Mouse (Mus musculus) kidney, embryonic 15.5 days (tissue): Measurements from ENCODE around the gene Ovol1. TPM values are rescaled to one million over a fixed set of nuclear protein-coding genes. Genes with fewer than 3 reads are reported as not detected.

ENCODE experiments used
- ATAC-seq: fragments of 200-750 bp; cut with Nextera tagmentation; replicated peaks from 2 replicates; pipeline ENCODE4 v1.8.0; 2017; ENCODE audit warnings: moderate TSS enrichment; ENCODE audit not compliant: low FRiP score
- H3K27ac ChIP-seq: fragments of 300-500 bp; sonication (generic); 2 replicates; pipeline ENCODE4 v1.5.1; 2015; ENCODE audit warnings: mild to moderate bottlenecking, inconsistent platforms
- H3K27me3 ChIP-seq: fragments of 300-500 bp; sonication (generic); 2 replicates; pipeline ENCODE4 v1.6.1; 2015; ENCODE audit warnings: inconsistent platforms
- H3K36me3 ChIP-seq: fragments of 300-500 bp; sonication (generic); 2 replicates; pipeline ENCODE4 v1.6.1; 2015; ENCODE audit warnings: inconsistent platforms
- H3K4me1 ChIP-seq: fragments of 300-500 bp; sonication (generic); 2 replicates; pipeline ENCODE4 v1.6.1; 2015; ENCODE audit warnings: inconsistent platforms
- H3K4me2 ChIP-seq: fragments of 300-500 bp; sonication (generic); 2 replicates; pipeline ENCODE4 v1.6.1; 2015; ENCODE audit warnings: moderate library complexity, mild to moderate bottlenecking, inconsistent platforms
- H3K4me3 ChIP-seq: fragments of 300-500 bp; sonication (generic); replicated peaks from 2 replicates; pipeline ENCODE4 v1.5.1; 2015; ENCODE audit warnings: mild to moderate bottlenecking, inconsistent platforms
- H3K9ac ChIP-seq: fragments of 300-500 bp; sonication (generic); 2 replicates; pipeline ENCODE4 v1.6.1; 2015; ENCODE audit warnings: mild to moderate bottlenecking, inconsistent platforms
- H3K9me3 ChIP-seq: fragments of 300-500 bp; sonication (generic); replicated peaks from 2 replicates; pipeline ENCODE4 v1.6.1; 2016; ENCODE audit warnings: inconsistent platforms
- WGBS: fragments of 180-500 bp; shearing (Covaris S2); methylation state at CpG from one replicate; pipeline ENCODE4 v1.1.7; 2015; ENCODE audit warnings: mixed read lengths; 5-methylcytosine and 5-hydroxymethylcytosine counted together
- polyA plus RNA-seq: library from polyadenylated mRNA; unstranded; fragments of >200 nt; fragmentation: Nextera tagmentation; extraction: Ambion mirVana; gene quantifications from 2 replicates; pipeline ENCODE4 v1.2.1, GENCODE M21; 2015

The Ovol1 gene
- polyA plus RNA-seq, 1 experiment from 2014 or later = 11.3 TPM

DNA sequence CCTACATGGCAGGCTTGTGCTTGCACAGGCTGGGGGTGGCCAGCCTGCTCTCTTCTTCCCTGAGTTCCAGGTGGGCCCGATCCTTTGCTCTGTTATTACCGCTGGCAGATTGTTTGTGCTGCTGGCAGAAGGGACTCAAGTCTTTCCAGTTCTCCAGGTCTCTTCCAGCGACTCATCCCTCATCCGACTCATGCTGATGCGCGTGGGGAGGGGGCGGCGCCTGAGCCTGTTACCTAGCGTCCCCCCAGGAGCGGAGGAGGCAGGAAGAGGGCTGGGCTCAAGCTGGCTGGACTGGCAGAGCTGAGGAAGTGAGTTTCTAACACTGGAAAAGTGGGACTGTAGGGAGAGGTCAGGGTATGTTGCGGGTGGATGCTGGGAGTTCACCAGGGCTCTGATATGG, 16.4 kb downstream of the Ovol1 start:
- Histone ChIP-seq H3K4me2 (no peak overlapping the region), H3K9me3 (no peaks in the 10 kb centered on the region), H3K27ac (no peak overlapping the region), H3K4me1 (peaks cover 18% of the 10 kb centered on the region), H3K36me3 (no peaks in the 10 kb centered on the region), H3K4me3 (no peak overlapping the region), H3K9ac (no peak overlapping the region), H3K27me3 (no peaks in the 10 kb centered on the region)
- ATAC-seq = no peak
- 57% methylated on average over 11 of the region's 11 CpGs for WGBS

DNA sequence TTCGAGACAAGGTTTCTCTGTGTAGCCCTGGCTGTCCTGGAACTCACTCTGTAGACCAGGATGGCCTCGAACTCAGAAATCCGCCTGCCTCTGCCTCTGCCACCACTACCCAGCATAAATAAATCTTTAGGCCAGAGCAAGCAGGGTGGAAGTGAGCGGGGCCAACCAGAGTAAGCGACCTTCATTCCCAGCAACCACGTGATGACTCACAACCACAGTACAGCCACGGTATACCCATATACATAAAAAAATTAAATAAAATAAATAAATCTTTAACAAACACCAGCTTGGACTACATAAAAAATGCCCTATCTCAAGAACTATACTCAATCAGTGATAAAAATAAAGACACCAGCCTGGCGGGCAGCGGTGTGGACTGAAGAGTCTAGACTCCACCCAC, 17.1 kb downstream of the Ovol1 start:
- H3K4me3 ChIP-seq = no peak overlapping the region
- no peaks in the 10 kb centered on the region for H3K36me3 ChIP-seq
- no peaks in the 10 kb centered on the region for H3K9me3 ChIP-seq
- peaks cover 24% of the 10 kb centered on the region for H3K4me1 ChIP-seq
- H3K9ac ChIP-seq = no peak overlapping the region
- WGBS = 88% methylated on average over 9 of the region's 9 CpGs
- H3K4me2 ChIP-seq = no peak overlapping the region
- no peak for ATAC-seq
- H3K27me3 ChIP-seq = no peaks in the 10 kb centered on the region
- H3K27ac ChIP-seq = no peak overlapping the region

DNA sequence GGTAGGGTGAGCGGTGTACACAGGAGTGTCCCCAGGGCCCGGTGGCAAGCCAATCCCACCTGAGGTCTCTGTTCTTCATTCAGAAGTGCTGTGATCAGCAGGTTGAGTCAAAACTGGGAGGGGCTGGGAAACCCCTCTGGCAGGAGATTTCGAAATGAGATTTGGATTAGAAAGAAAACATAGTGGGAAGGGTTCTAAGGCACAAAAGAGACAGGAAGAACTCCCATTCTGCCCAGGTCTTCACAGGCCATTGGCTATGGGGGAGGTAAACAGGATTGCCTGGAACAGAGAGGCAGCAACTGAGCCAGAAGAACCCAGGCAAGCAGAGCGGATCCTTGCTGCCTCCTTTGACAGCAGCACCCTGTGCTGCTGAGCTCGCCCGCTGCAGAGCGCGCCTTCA, 21.7 kb downstream of the Ovol1 start:
- Histone ChIP-seq H3K36me3 (no peaks in the 10 kb centered on the region), H3K4me2 (no peak overlapping the region; the same call in 1 of the 2 replicates), H3K9ac (no peak overlapping the region), H3K9me3 (no peaks in the 10 kb centered on the region), H3K27me3 (no peaks in the 10 kb centered on the region), H3K4me1 (peaks cover 22% of the 10 kb centered on the region), H3K4me3 (no peak overlapping the region), H3K27ac (peak overlapping the region; percentile 64)
- 0 out of 2 replicates have a peak, but pooled peaks have one; percentile 33 for ATAC-seq
- whole genome bisulfite sequencing = 64% methylated on average over 8 of the region's 8 CpGs

DNA sequence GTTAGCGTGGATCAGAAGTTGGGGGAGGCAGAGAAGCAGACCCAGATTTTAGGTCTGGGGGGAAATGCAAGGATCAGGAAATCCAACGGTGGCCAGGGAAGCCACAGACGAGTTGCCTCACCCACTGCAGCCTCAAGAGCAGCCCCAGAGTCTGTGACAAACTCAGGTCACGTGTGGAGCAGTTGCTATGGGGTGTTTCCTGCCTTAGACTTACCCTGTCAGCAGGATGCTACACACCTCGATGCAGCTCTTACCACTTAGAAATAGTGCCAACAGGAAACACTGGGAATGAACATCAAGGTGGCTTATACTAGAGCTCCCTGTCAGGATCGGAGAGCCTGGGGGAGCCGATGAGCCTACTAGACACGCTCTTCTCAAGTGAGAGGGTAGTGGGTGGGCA, 27.9 kb downstream of the Ovol1 start:
- Histone ChIP-seq H3K9me3 (no peaks in the 10 kb centered on the region), H3K27me3 (no peaks in the 10 kb centered on the region), H3K4me2 (no peak overlapping the region), H3K4me3 (no peak overlapping the region), H3K4me1 (peaks cover 17% of the 10 kb centered on the region), H3K36me3 (no peaks in the 10 kb centered on the region), H3K27ac (no peak overlapping the region), H3K9ac (no peak overlapping the region)
- 73% methylated on average over 8 of the region's 8 CpGs for WGBS
- ATAC-seq = no peak

GRCm38 (mm10) chr19:5530138-5530524, 30.3 kb downstream of the Ovol1 start:
- Histone ChIP-seq H3K4me3 (no peak overlapping the region), H3K9ac (no peak overlapping the region), H3K27ac (peak overlapping the region; percentile 92), H3K36me3 (no peaks in the 10 kb centered on the region), H3K9me3 (no peaks in the 10 kb centered on the region), H3K4me2 (peak overlapping the region; percentile 55), H3K4me1 (peaks cover 17% of the 10 kb centered on the region), H3K27me3 (no peaks in the 10 kb centered on the region)
- no peak for ATAC-seq
- 46% methylated on average over 7 of the region's 7 CpGs for WGBS

- H3K4me3 ChIP-seq = peak overlapping the region; percentile 28
Observed at GRCm38 (mm10) chr19:5529325-5530137, 30.9 kb downstream of the Ovol1 start.

GRCm38 (mm10) chr19:5525204-5525603, 35.2 kb downstream of the Ovol1 start:
- Histone ChIP-seq H3K36me3 (no peaks in the 10 kb centered on the region), H3K4me1 (peaks cover 14% of the 10 kb centered on the region), H3K27me3 (no peaks in the 10 kb centered on the region), H3K9me3 (no peaks in the 10 kb centered on the region), H3K27ac (no peak overlapping the region), H3K4me2 (no peak overlapping the region), H3K4me3 (no peak overlapping the region), H3K9ac (no peak overlapping the region)
- no peak for ATAC-seq
- WGBS = 56% methylated on average over 5 of the region's 5 CpGs

More at GRCm38 (mm10) chr19:5529325-5530137, 30.9 kb downstream of the Ovol1 start:
- Histone ChIP-seq H3K4me2 (peak overlapping the region; percentile 55), H3K9ac (0 out of 2 replicates have a peak overlapping the region, but pooled peaks have one; percentile 25), H3K27me3 (no peaks in the 10 kb centered on the region), H3K9me3 (no peaks in the 10 kb centered on the region), H3K27ac (peak overlapping the region; percentile 92), H3K4me1 (peaks cover 17% of the 10 kb centered on the region), H3K36me3 (no peaks in the 10 kb centered on the region)
- ATAC-seq = peak; percentile 97
- WGBS = 9% methylated on average over 20 of the region's 20 CpGs

DNA sequence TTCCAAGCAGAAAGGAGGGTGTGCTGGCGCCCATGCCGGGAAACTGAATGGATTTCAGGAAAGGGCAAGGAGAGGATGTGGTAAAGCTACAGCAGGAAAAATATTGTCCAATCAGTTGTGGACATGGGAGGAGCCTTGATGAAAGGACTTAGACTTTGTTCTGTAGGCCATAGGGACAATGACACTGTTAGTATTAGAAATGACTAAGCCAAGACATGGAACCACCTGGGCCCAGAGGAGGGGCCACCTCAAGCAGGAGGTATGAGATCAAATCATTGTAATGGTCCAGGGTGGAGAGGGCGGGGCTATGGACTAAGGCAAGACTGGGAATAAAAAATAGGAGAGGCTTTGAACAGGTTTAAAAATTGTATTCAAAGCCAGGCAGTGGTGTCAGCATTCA, 41.7 kb downstream of the Ovol1 start:
- WGBS = 84% methylated on average over 3 of the region's 3 CpGs
- Histone ChIP-seq H3K9me3 (no peaks in the 10 kb centered on the region), H3K4me2 (no peak overlapping the region), H3K27me3 (no peaks in the 10 kb centered on the region), H3K36me3 (no peaks in the 10 kb centered on the region), H3K4me3 (no peak overlapping the region), H3K27ac (no peak overlapping the region), H3K4me1 (no peaks in the 10 kb centered on the region), H3K9ac (no peak overlapping the region)
- no peak for ATAC-seq

DNA sequence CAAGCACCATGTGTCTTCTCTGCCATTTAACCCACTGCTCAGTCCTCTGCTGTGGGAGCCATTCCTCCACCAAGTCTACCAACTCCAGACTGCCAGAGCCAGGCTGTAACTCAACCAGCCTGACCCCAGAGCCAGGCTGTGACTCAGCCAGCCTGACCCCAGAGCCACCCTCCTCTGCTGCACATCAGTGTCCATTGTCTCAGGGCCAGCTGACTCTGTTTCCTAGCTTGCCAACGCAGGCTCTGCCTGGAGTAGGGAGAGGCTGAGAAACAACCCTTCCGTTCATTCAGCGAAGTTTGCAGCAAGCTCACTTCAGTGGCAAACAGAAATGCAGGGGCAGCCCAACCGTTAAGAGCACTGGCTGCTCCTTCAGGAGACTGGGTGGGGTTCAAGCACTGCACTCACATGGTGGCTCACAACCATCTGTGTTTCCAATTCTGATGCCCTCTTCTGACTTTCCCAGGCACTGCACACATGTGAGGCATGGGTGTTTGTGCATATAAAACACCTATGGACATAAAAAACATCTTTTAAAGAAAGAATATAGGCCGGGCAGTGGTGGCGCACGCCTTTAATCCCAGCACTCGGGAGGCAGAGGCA, 43.4 kb downstream of the Ovol1 start:
- H3K9me3 ChIP-seq = no peaks in the 10 kb centered on the region
- H3K36me3 ChIP-seq = no peaks in the 10 kb centered on the region

GRCm38 (mm10) chr19:5515840-5516777, 44.3 kb downstream of the Ovol1 start:
- ATAC-seq = no peak
- WGBS = 89% methylated on average over 7 of the region's 7 CpGs
- no peak overlapping the region for H3K9ac ChIP-seq
- peaks cover 10% of the 10 kb centered on the region for H3K4me1 ChIP-seq
- H3K4me2 ChIP-seq = no peak overlapping the region
- H3K4me3 ChIP-seq = no peak overlapping the region
- H3K9me3 ChIP-seq = no peaks in the 10 kb centered on the region
- no peaks in the 10 kb centered on the region for H3K36me3 ChIP-seq
- H3K27me3 ChIP-seq = no peaks in the 10 kb centered on the region
- no peak overlapping the region for H3K27ac ChIP-seq

More for the DNA sequence above, 43.4 kb downstream of the Ovol1 start:
- Histone ChIP-seq H3K4me2 (no peak overlapping the region), H3K4me1 (peaks cover 7% of the 10 kb centered on the region), H3K9ac (no peak overlapping the region), H3K27ac (no peak overlapping the region), H3K4me3 (no peak overlapping the region), H3K27me3 (no peaks in the 10 kb centered on the region)
- 78% methylated on average over 8 of the region's 8 CpGs for WGBS
- ATAC-seq = no peak

DNA sequence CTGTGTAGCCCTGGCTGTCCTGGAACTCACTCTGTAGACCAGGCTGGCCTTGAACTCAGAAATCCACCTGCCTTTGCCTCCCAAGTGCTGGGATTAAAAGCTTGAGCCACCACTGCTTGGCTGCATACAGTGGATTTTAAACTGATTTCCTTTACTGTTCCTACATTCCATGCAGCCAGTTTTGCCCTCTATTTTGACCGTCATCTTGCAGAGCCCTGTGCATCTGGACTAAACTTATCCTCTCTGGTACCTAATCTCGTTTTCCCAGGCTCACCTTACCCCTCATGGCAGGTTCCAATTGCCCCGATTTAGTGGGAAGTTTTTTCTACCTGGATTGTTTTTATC, 47.5 kb downstream of the Ovol1 start:
- no peaks in the 10 kb centered on the region for H3K27me3 ChIP-seq
- no peaks in the 10 kb centered on the region for H3K9me3 ChIP-seq
- H3K4me1 ChIP-seq = peaks cover 22% of the 10 kb centered on the region
- no peak for ATAC-seq
- H3K4me3 ChIP-seq = no peak overlapping the region
- H3K4me2 ChIP-seq = no peak overlapping the region
- WGBS = 89% methylated on average over 3 of the region's 3 CpGs
- H3K36me3 ChIP-seq = no peaks in the 10 kb centered on the region
- no peak overlapping the region for H3K9ac ChIP-seq
- no peak overlapping the region for H3K27ac ChIP-seq
